8 mouse cellular contexts compared by ENCODE assay signal in genomic region chr16:94789958-94790357, GRCm38 (mm10).
DNase-seq lines count a peak whose midpoint lies in the region; ATAC-seq and TF ChIP-seq lines count a peak whose summit lies in the region.

No protein-coding gene starts in this region.

- TF ChIP-seq EP300 in heart, adult 2 months (IDR thresholded peaks at IDR 0.05; ENCODE audit: insufficient read depth, low read depth, low read length) = 0 out of 2 replicates have a peak, but pooled peaks have one; percentile 40
- TF ChIP-seq EP300 in stomach, postnatal 0 days (optimal IDR thresholded peaks at IDR 0.05) = no peak

- ATAC-seq in heart, embryonic 11.5 days (replicated peaks; ENCODE audit: insufficient number of reproducible peaks, low FRiP score, low TSS enrichment) = no peak
- ATAC-seq in stomach, postnatal 0 days (ENCODE audit: low FRiP score, low TSS enrichment) = 0 out of 2 replicates have a peak, but pooled peaks have one; percentile 42

- peak; percentile 73 for TF ChIP-seq CTCF in heart, adult 2 months (IDR thresholded peaks at IDR 0.05)
- no peak for TF ChIP-seq CTCF in thymus, adult 2 months (IDR thresholded peaks at IDR 0.05; ENCODE audit: borderline replicate concordance, control insufficient read depth, extremely low read depth, insufficient read depth, low read length, poor library complexity)
- peak; percentile 88 for TF ChIP-seq CTCF in stomach, postnatal 0 days (IDR thresholded peaks at IDR 0.05; ENCODE audit: low read depth)

- no peaks in the 10 kb centered on the region for H3K79me2 ChIP-seq in heart, adult 2 months (replicated peaks; ENCODE audit: control insufficient read depth, insufficient read depth, low read length)

- H3K27ac ChIP-seq in heart, adult 2 months = no peak overlapping the region
- no peak overlapping the region for H3K27ac ChIP-seq in heart, embryonic 11.5 days (ENCODE audit: low read depth, low read length)
- no peak overlapping the region for H3K27ac ChIP-seq in thymus, adult 2 months (ENCODE audit: control insufficient read depth, insufficient read depth, low read length)
- H3K27ac ChIP-seq in stomach, postnatal 0 days (replicated peaks) = no peak overlapping the region

- no peak overlapping the region for H3K4me3 ChIP-seq in heart, adult 2 months
- H3K4me3 ChIP-seq in heart, embryonic 11.5 days (ENCODE audit: low read depth, low read length) = no peak overlapping the region
- no peak overlapping the region for H3K4me3 ChIP-seq in thymus, adult 2 months (ENCODE audit: control insufficient read depth, insufficient read depth, low read length)
- H3K4me3 ChIP-seq in stomach, postnatal 0 days (ENCODE audit: low read depth, low read length) = no peak overlapping the region

- H3K36me3 ChIP-seq in heart, adult 2 months (ENCODE audit: control insufficient read depth, insufficient read depth, low read length) = no peaks in the 10 kb centered on the region
- no peaks in the 10 kb centered on the region for H3K36me3 ChIP-seq in heart, embryonic 11.5 days (ENCODE audit: control insufficient read depth, insufficient read depth, low read length)
- H3K36me3 ChIP-seq in thymus, adult 2 months (ENCODE audit: control insufficient read depth, insufficient read depth, low read length) = no peaks in the 10 kb centered on the region
- H3K36me3 ChIP-seq in stomach, postnatal 0 days (ENCODE audit: control insufficient read depth, insufficient read depth, low read length) = no peaks in the 10 kb centered on the region

- 17% methylated on average over 6 of the region's 6 CpGs for WGBS in heart, adult 2 months
- WGBS in heart, embryonic 11.5 days (ENCODE audit: insufficient replicate concordance) = 24% methylated on average over 6 of the region's 6 CpGs
- WGBS in thymus, adult 2 months = 46% methylated on average over 6 of the region's 6 CpGs
- 21% methylated on average over 6 of the region's 6 CpGs for WGBS in stomach, postnatal 0 days

- H3K27me3 ChIP-seq in heart, adult 2 months (ENCODE audit: control insufficient read depth, insufficient read depth, low read length) = no peaks in the 10 kb centered on the region
- peaks cover 10% of the 10 kb centered on the region; the same call in 1 of the 2 replicates for H3K27me3 ChIP-seq in heart, embryonic 11.5 days (ENCODE audit: control insufficient read depth, insufficient read depth, low read length)
- H3K27me3 ChIP-seq in thymus, adult 2 months (ENCODE audit: control insufficient read depth, insufficient read depth, low read length) = no peaks in the 10 kb centered on the region
- H3K27me3 ChIP-seq in stomach, postnatal 0 days (ENCODE audit: control insufficient read depth, insufficient read depth, low read length) = no peaks in the 10 kb centered on the region

- intact Hi-C loops in heart, adult 2 months (cut with DNase I) = loop anchor here (5.0 kb wide), 1 partner anchor 207 kb away; the partner anchor contains the start of gene Kcnj6

- H3K4me1 ChIP-seq in heart, adult 2 months (ENCODE audit: control insufficient read depth, insufficient read depth, low read length) = peaks cover 2% of the 10 kb centered on the region; the same call in 1 of the 2 replicates
- H3K4me1 ChIP-seq in heart, embryonic 11.5 days (ENCODE audit: control insufficient read depth, insufficient read depth, low read length) = no peaks in the 10 kb centered on the region
- no peaks in the 10 kb centered on the region for H3K4me1 ChIP-seq in thymus, adult 2 months (replicated peaks; ENCODE audit: control insufficient read depth, insufficient read depth, low read length)
- H3K4me1 ChIP-seq in stomach, postnatal 0 days (replicated peaks; ENCODE audit: control insufficient read depth, insufficient read depth) = no peaks in the 10 kb centered on the region

- no peak overlapping the region for H3K4me2 ChIP-seq in heart, embryonic 11.5 days
- H3K4me2 ChIP-seq in stomach, postnatal 0 days (replicated peaks; ENCODE audit: low read depth) = no peak overlapping the region

- peak in 1 of 2 experiments; percentile 6 for DNase-seq in heart, adult 2 months
- DNase-seq in thymus, adult 2 months = peak; percentile 7
- DNase-seq in thymus, adult 18-20 months = no peak
- DNase-seq in embryo, embryonic 10.5 days (ENCODE audit: low spot score) = peak; percentile 47
- peak; percentile 34 for DNase-seq in stomach, postnatal 0 days (ENCODE audit: low spot score)
- DNase-seq in layer of hippocampus, adult 9-10 months (ENCODE audit: low spot score) = no peak
- DNase-seq in left cerebral cortex, adult 8-10 months (ENCODE audit: low spot score in 2 of 2) = no peak

- no peak for TF ChIP-seq POLR2A in heart, adult 2 months (IDR thresholded peaks at IDR 0.05; ENCODE audit: insufficient read depth, low read depth, low read length)
- TF ChIP-seq POLR2A in thymus, adult 2 months (IDR thresholded peaks at IDR 0.05; ENCODE audit: control insufficient read depth, extremely low read depth, insufficient read depth, low read length, poor library complexity) = no peak

- no peaks in the 10 kb centered on the region for H3K9me3 ChIP-seq in heart, embryonic 11.5 days (replicated peaks; ENCODE audit: control insufficient read depth, low read length)
- H3K9me3 ChIP-seq in stomach, postnatal 0 days (ENCODE audit: control insufficient read depth, low read length) = no peaks in the 10 kb centered on the region

- H3K9ac ChIP-seq in heart, adult 2 months (ENCODE audit: low read depth, low read length) = no peak overlapping the region
- no peak overlapping the region for H3K9ac ChIP-seq in heart, embryonic 11.5 days (ENCODE audit: low read depth, low read length)
- H3K9ac ChIP-seq in stomach, postnatal 0 days (ENCODE audit: low read length) = no peak overlapping the region

Comparison
In these comparisons a context has a peak if more than half of its experiments do, and no peak if none do; other contexts are left out.
1. DNase-seq: peak in thymus, adult 2 months (single experiment), embryo, embryonic 10.5 days (single experiment) and stomach, postnatal 0 days (single experiment); none in thymus, adult 18-20 months (0 of 2), layer of hippocampus, adult 9-10 months (single experiment) and left cerebral cortex, adult 8-10 months (0 of 2).